In genomic region chr14:31934771-31935170, GRCm38 (mm10) we compare ENCODE assay signal across 9 mouse cellular contexts.
A peak's percentile ranks its signal among the peaks of the same experiment; 100 is the strongest.
DNase-seq lines count a peak whose midpoint lies in the region; ATAC-seq and TF ChIP-seq lines count a peak whose summit lies in the region.
"Had no signal": no experiment of that assay in that cellular context is flagged by ENCODE, and none has a peak within 500 bp of the region (broad histone marks: within the 10 kb centered on the region; RNA-seq: fewer than 3 reads in every experiment).

No protein-coding gene starts in this region.

- 3% methylated on average over 3 of the region's 3 CpGs for WGBS in forebrain, postnatal 0 days
- 9% methylated on average over 3 of the region's 3 CpGs for WGBS in limb, embryonic 15.5 days

- H3K4me3 ChIP-seq in gastrocnemius, adult 2 months, result peak overlapping the region; percentile 65
- peak overlapping the region; percentile 41 for H3K4me3 ChIP-seq in forebrain, postnatal 0 days (ENCODE audit: low read depth, low read length)
- peak overlapping the region; percentile 38 for H3K4me3 ChIP-seq in limb, embryonic 15.5 days

- no peak for ATAC-seq in forebrain, postnatal 0 days
- no peak for ATAC-seq in limb, embryonic 15.5 days (ENCODE audit: insufficient number of reproducible peaks, low FRiP score, low TSS enrichment, low read depth)
- ATAC-seq in megakaryocyte-erythroid progenitor cell, adult 5-6 weeks (replicated peaks; ENCODE audit: low FRiP score, low TSS enrichment, poor library complexity, severe bottlenecking), result no peak

- H3K4me1 ChIP-seq in forebrain, postnatal 0 days (ENCODE audit: insufficient read depth), result 0 out of 2 replicates have a peak, but pooled peaks cover 4% of the 10 kb centered on the region
- H3K4me1 ChIP-seq in limb, embryonic 15.5 days, result peaks cover 21% of the 10 kb centered on the region

- TF ChIP-seq CTCF in gastrocnemius, adult 2 months (IDR thresholded peaks at IDR 0.05), result no peak
- TF ChIP-seq CTCF in forebrain, postnatal 0 days (IDR thresholded peaks at IDR 0.05; ENCODE audit: low read depth), result 0 out of 2 replicates have a peak, but pooled peaks have one; percentile 6

- no peaks in the 10 kb centered on the region for H3K27me3 ChIP-seq in forebrain, postnatal 0 days (ENCODE audit: insufficient read depth, low read length)
- H3K27me3 ChIP-seq in limb, embryonic 15.5 days, result no peaks in the 10 kb centered on the region

- H3K27ac ChIP-seq in gastrocnemius, adult 2 months, result no peak overlapping the region
- H3K27ac ChIP-seq in forebrain, postnatal 0 days (ENCODE audit: low read depth, low read length), result peak overlapping the region; percentile 97
- H3K27ac ChIP-seq in limb, embryonic 15.5 days, result no peak overlapping the region

- DNase-seq in gastrocnemius, adult 2 months, result no peak
- no peak for DNase-seq in gastrocnemius, postnatal 10 days
- DNase-seq in A20 (ENCODE audit: low read depth, low spot score), result peak; percentile 46
- DNase-seq in forebrain, postnatal 0 days, result no peak
- DNase-seq in urinary bladder, postnatal 4 days (ENCODE audit: low spot score in 2 of 2), result no peak
- no peak for DNase-seq in layer of hippocampus, adult 18-20 months (ENCODE audit: low spot score in 2 of 2)

- H3K9me3 ChIP-seq in forebrain, postnatal 0 days (ENCODE audit: low read length), result no peaks in the 10 kb centered on the region
- H3K9me3 ChIP-seq in limb, embryonic 15.5 days, result no peaks in the 10 kb centered on the region
- H3K9me3 ChIP-seq: megakaryocyte, embryonic 14.5 days had no signal

- peak overlapping the region; percentile 71 for H3K9ac ChIP-seq in forebrain, postnatal 0 days
- no peak overlapping the region for H3K9ac ChIP-seq in limb, embryonic 15.5 days

- H3K4me2 ChIP-seq in forebrain, postnatal 0 days (ENCODE audit: low read depth), result peak overlapping the region; percentile 67
- peak overlapping the region; percentile 61 for H3K4me2 ChIP-seq in limb, embryonic 15.5 days

- H3K36me3 ChIP-seq in forebrain, postnatal 0 days (ENCODE audit: insufficient read depth), result no peaks in the 10 kb centered on the region
- no peaks in the 10 kb centered on the region for H3K36me3 ChIP-seq in limb, embryonic 15.5 days

- intact Hi-C loops in gastrocnemius, adult 2 months (cut with DNase I), result no loop called here
